Mouse (Mus musculus) adrenal gland, postnatal 36 days (tissue): ENCODE data around the gene Rarres2. TPM values are rescaled to one million over a fixed set of nuclear protein-coding genes. Genes with fewer than 3 reads are reported as not detected.
"Not testable (repeated sequence)": the region's sequence is repeated elsewhere in the genome, so short reads cannot be mapped to it uniquely, and the experiment has no call there.

Experiments used
- DNase-seq, 2 experiments: peaks; one replicate each; pipeline ENCODE4 v3.0.0; 2021; ENCODE audit warnings: mixed read lengths in 1 of 2
- total RNA-seq, 2 experiments: library from RNA; stranded (reverse); gene quantifications; 2 replicates each; pipeline ENCODE4 v1.2.3; 2021

Gene Rarres2
- total RNA-seq, 2 experiments from 2014 or later, result 52.7 to 77.5 TPM

- peak; percentile 85 to 89 for DNase-seq
Observed at GRCm38 (mm10) chr6:48541560-48542450, 30.8 kb downstream of the Rarres2 start.

GRCm38 (mm10) chr6:48540721-48541120 is 31.9 kb downstream of the Rarres2 start:
- no peak for DNase-seq

DNA sequence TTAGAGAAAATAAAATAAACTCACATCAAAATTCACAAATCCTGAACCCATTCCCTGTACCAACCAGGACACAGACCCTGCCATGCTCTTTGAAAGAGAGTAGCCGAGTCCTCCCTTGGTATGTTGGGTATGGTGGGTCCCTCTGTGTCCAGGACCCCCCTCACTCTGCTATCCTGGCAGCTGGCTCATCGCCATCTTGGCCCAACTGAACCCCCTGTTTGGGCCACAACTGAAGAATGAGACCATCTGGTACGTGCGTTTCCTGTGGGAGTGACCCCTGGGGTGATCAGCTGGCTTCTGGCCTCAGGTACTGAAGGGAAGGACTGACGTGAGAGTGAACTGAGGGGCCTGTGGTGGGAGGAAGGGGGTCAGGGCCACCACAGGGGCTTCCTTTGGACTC is 32.7 kb downstream of the Rarres2 start:
- DNase-seq, result no peak

DNA sequence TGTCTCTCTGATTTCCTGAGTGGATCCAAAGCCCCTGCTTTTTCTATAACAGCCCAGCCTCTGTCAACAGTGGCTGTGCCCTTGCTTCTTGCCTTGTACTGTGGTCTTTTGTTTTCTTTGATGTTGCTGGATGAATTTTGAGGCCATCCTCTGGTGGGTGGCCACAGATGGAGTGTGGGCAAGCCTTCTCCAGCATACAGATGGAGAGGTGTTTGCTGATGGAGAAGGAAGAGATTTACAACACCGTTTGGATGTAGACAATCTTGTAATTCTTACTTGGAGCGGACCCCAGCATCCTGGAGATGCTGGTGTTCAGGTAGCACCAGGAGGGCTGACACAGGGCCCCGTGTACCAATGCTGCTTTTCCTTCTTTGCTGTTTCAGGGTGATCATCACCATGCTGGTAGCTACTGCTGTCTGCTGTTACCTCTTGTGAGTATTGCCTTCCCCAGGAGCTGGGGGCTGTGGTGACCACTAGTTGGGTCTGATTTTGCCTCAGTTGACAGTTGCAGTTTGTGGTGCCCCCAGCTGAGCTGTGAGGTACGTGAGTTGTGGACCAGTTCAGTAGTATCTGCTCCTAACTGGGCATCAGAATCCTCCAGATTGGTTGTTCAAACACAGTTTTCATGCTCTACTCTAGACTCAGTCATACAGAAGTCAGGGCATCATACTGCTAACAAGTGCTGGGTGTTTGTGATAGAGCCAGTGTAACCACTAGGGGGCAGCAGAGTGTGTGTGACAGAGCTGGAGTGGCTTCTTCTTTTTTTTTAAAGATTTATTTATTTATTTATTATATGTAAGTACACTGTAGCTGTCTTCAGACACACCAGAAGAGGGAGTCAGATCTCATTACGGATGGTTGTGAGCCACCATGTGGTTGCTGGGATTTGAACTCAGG is 33.5 kb downstream of the Rarres2 start:
- DNase-seq, result peak; percentile 78 to 87

- DNase-seq, result peak; percentile 88 to 93
Observed at GRCm38 (mm10) chr6:48537105-48537954, 35.3 kb downstream of the Rarres2 start, which contains the start of gene Atp6v0e2. Atp6v0e2 (plus strand) TSS chr6:48537615.

DNA sequence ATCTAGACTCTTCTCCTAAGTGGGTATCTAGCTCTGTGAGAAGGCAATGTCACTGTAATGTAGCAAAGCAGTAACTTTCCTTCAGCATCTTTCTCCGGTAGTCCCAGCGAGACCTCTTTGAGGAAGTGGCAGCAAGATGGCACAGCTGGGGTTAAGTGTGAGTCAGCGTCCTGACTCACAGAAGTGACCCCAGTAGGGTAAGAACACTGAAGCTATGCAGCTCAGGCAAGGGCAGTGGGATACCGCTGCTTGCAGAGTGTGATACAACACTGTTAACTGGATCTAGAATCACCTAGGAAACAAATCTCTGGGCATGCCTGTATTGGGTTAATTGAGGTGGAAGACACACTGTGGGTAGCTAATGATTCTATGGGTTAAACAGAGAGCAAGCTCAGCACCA is 36.5 kb downstream of the Rarres2 start:
- DNase-seq, result no peak

GRCm38 (mm10) chr6:48534913-48535312 is 37.7 kb downstream of the Rarres2 start:
- DNase-seq, result no peak

DNA sequence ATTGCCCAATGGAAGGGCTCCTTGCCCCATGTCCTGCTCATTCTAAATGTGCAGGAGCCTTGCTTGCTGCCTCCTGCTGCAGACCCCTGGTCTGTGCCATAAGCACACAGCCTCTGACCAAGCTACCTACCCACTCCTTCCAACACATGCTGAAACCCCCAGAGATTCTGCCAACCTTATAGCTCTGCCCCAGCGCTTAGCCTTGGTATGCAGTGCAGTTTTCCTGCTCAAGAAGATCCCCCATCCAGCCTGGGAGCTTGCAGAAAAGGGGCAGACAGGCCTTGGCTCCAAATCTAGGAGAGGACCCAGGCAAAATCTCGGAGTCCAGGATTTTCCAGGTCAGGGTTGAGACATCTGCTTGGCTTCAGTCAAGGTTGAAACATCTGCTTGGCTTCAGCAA is 39.1 kb downstream of the Rarres2 start:
- no peak for DNase-seq

DNA sequence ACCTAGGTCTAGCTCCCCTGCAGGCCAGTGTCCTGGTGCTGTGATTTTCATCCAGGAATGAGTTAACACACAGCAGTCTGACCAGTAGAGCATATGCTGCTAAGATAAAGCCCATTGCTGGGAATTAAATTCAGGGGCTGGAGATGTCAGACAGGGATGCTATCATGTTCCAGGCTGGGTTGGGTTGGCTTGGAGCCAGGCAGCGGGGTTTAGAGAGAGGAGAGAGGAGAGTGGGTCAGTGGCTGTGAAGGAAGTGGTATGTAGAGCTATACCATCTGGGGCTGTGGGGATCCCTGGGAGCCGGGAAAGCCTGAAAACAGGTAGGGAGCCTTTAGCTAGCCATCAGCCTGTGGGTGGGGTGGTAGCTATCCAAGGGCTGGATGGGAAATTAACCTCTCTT is 41.7 kb downstream of the Rarres2 start:
- no peak for DNase-seq

DNA sequence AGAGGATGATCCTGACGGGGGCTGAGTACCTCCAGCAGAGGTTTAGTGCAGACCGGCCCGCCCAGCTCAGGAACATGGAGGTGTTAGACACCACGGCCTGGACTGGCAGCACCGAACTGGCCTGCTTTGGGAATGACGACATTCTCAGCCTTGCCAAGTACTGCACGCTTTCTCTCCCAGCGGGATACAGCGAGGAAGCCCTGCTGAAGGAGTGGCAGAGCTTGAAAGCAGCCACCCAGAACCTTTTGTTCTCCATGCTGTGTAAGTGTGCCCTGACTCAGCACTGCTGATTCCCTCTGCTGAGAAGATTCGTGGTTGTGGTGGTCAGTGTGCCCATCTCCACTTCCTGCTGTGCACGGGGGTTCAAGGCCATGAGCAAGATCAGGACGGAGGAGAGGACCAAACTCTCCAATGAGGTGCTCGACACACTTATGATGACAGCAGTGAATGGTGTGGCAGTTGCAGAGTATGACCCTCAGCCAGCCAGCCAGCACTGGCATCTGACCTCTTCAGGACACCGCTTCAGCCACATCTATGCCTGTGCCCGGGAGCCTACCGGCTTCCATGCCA is 42.6 kb downstream of the Rarres2 start:
- no peak for DNase-seq

GRCm38 (mm10) chr6:48529261-48529660 is 43.3 kb downstream of the Rarres2 start:
- no peak for DNase-seq

DNA sequence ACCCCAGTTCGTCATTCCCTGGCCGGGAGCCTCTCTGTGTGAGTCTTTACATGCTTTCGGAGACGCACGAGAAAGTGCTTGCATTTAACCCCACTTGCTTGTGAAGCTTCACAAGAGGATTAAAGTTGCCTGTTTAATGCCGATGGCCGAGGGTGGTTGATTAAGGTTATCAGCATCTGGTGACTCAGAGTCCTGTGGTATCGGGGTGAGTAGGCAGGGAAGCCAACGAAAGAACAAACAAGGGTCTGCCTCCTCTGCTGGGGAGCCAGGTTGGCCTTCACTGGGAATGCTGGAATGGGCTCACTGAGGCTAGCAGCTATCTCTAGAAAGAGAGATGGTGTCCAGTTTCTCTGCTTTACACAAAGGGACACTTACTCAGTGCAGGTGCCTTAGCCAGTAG is 44.7 kb downstream of the Rarres2 start:
- no peak for DNase-seq

- not testable (repeated sequence) for DNase-seq
Observed at GRCm38 (mm10) chr6:48524882-48525281, 47.7 kb downstream of the Rarres2 start.

Other genes starting within 250 kb of the Rarres2 start
- 10 to 100 TPM; 19.2 to 37.3 TPM for gene Krba1, start 177.2 kb downstream of the Rarres2 start, total RNA-seq
- 10 to 100 TPM; 31.2 to 62.6 TPM for gene Zfp467, start 127.0 kb downstream of the Rarres2 start, total RNA-seq
- 1 to 10 TPM; 1.9 to 2.4 TPM for gene Sspo, start 124.6 kb downstream of the Rarres2 start, total RNA-seq
- gene Atp6v0e2, start 35.2 kb downstream of the Rarres2 start, total RNA-seq, result 10 to 100 TPM; 61.8 to 63.3 TPM
- 10 to 100 TPM; 26.0 to 49.9 TPM for gene Lrrc61, start 18.0 kb downstream of the Rarres2 start, total RNA-seq
- gene Gm45021, start 16.8 kb upstream of the Rarres2 start, total RNA-seq, result not detected
- 10 to 100 TPM; 48.5 to 50.5 TPM for gene Repin1, start 21.1 kb upstream of the Rarres2 start, total RNA-seq
- gene Gm44965, start 21.2 kb upstream of the Rarres2 start, total RNA-seq, result not detected
- 1 to 10 TPM; 6.8 to 9.5 TPM for gene Zfp775, start 29.3 kb upstream of the Rarres2 start, total RNA-seq
- gene AI854703, start 54.0 kb upstream of the Rarres2 start, total RNA-seq, result 1 to 10 TPM; 1.5 to 1.6 TPM
- 10 to 100 TPM in 1 of 2 experiments, 1 to 10 TPM in 1; 9.9 to 15.7 TPM for gene Gimap8, start 74.4 kb upstream of the Rarres2 start, total RNA-seq
- 1 to 10 TPM; 4.4 to 7.1 TPM for gene Gimap9, start 103.3 kb upstream of the Rarres2 start, total RNA-seq
- 10 to 100 TPM; 41.2 to 60.8 TPM for gene Gimap4, start 111.8 kb upstream of the Rarres2 start, total RNA-seq
- 10 to 100 TPM; 55.3 to 73.5 TPM for gene Gimap6, start 135.4 kb upstream of the Rarres2 start, total RNA-seq
- gene Gm28053, start 145.8 kb upstream of the Rarres2 start, total RNA-seq, result 1 to 10 TPM; 2.9 to 3.3 TPM
- gene Gimap7, start 145.8 kb upstream of the Rarres2 start, total RNA-seq, result under 1 TPM in 1 of 2 experiments, not detected in 1; 0.53 TPM
- gene Gimap1, start 166.3 kb upstream of the Rarres2 start, total RNA-seq, result 10 to 100 TPM; 10.8 to 15.4 TPM
- 10 to 100 TPM; 13.3 to 18.2 TPM for gene Gimap5, start 173.4 kb upstream of the Rarres2 start, total RNA-seq
- 1 to 10 TPM; 2.9 to 8.5 TPM for gene Gimap3, start 198.1 kb upstream of the Rarres2 start, total RNA-seq